Comparison of ENCODE assay signal across 26 mouse cellular contexts in genomic region chr12:52729396-52729795, GRCm38 (mm10). TPM values are rescaled to one million over a fixed set of nuclear protein-coding genes. Genes with fewer than 3 reads are reported as not detected.
DNase-seq lines count a peak whose midpoint lies in the region; ATAC-seq and TF ChIP-seq lines count a peak whose summit lies in the region.
"Had no signal": no experiment of that assay in that cellular context is flagged by ENCODE, and none has a peak within 500 bp of the region (broad histone marks: within the 10 kb centered on the region; RNA-seq: fewer than 3 reads in every experiment).

No protein-coding gene starts in this region.

- no peak overlapping the region for H3K27ac ChIP-seq in liver, postnatal 0 days (ENCODE audit: low read depth)
- H3K27ac ChIP-seq: embryonic facial prominence, embryonic 12.5 days; embryonic facial prominence, embryonic 15.5 days; gastrocnemius, adult 2 months; heart, embryonic 15.5 days; hindbrain, embryonic 14.5 days; hindbrain, postnatal 0 days had no signal

- no peaks in the 10 kb centered on the region for H3K36me3 ChIP-seq in liver, postnatal 0 days (replicated peaks; ENCODE audit: insufficient read depth, low read length)
- H3K36me3 ChIP-seq: embryonic facial prominence, embryonic 12.5 days; embryonic facial prominence, embryonic 15.5 days; heart, embryonic 12.5 days; heart, embryonic 15.5 days had no signal

- 71% methylated on average over 6 of the region's 6 CpGs for WGBS in liver, postnatal 0 days (ENCODE audit: insufficient replicate concordance)

- no peak for ATAC-seq in liver, postnatal 0 days
- ATAC-seq: forebrain, embryonic 14.5 days; forebrain, postnatal 0 days; hindbrain, postnatal 0 days had no signal

- no peak overlapping the region for H3K9ac ChIP-seq in liver, postnatal 0 days (replicated peaks)
- H3K9ac ChIP-seq: embryonic facial prominence, embryonic 12.5 days; embryonic facial prominence, embryonic 15.5 days; forebrain, postnatal 0 days; heart, embryonic 12.5 days; heart, embryonic 15.5 days; hindbrain, embryonic 14.5 days had no signal

- no peak for TF ChIP-seq CTCF in liver, postnatal 0 days (IDR thresholded peaks at IDR 0.05; ENCODE audit: low read depth)

- H3K4me1 ChIP-seq in liver, postnatal 0 days (ENCODE audit: insufficient read depth) = no peaks in the 10 kb centered on the region
- H3K4me1 ChIP-seq: embryonic facial prominence, embryonic 12.5 days; embryonic facial prominence, embryonic 15.5 days; heart, embryonic 12.5 days; heart, embryonic 15.5 days had no signal

- peak; percentile 53 for DNase-seq in thymus, postnatal 0 days (ENCODE audit: low spot score)
- DNase-seq in thymus, postnatal 36 days = no peak
- peak; percentile 22 for DNase-seq in CD4-positive, CD25-positive, alpha-beta regulatory T cell, adult 2 months (ENCODE audit: low read depth, low spot score)
- DNase-seq in CD8-positive naive resting alpha-beta T cell, adult 2 months (ENCODE audit: low read depth in 2 of 2, low spot score in 2 of 2) = peak; percentile 3 to 11
- peak; percentile 73 for DNase-seq in naive thymus-derived CD4-positive, alpha-beta T cell, adult 2 months (ENCODE audit: low read depth)
- no peak for DNase-seq in liver, postnatal 0 days
- no peak for DNase-seq in layer of hippocampus, adult 18-20 months (ENCODE audit: low spot score in 2 of 2)
- DNase-seq: adrenal gland, postnatal 10 days; adrenal gland, postnatal 36 days; cerebellum, adult 11 months; cerebellum, adult 2 months; cerebellum, adult 9-11 months; cerebellum, postnatal 25 days; forebrain, postnatal 0 days; gastrocnemius, adult 2 months; gastrocnemius, postnatal 14 days; heart, adult 18-20 months; heart, postnatal 10 days; heart, postnatal 4 days had no signal

- H3K4me3 ChIP-seq in liver, postnatal 0 days (ENCODE audit: low read depth, low read length) = no peak overlapping the region
- H3K4me3 ChIP-seq: embryonic facial prominence, embryonic 12.5 days; embryonic facial prominence, embryonic 15.5 days; gastrocnemius, adult 2 months; heart, embryonic 12.5 days; heart, embryonic 15.5 days had no signal

- H3K4me2 ChIP-seq in liver, postnatal 0 days (ENCODE audit: low read depth, low read length) = no peak overlapping the region
- H3K4me2 ChIP-seq: embryonic facial prominence, embryonic 12.5 days; embryonic facial prominence, embryonic 15.5 days; heart, embryonic 12.5 days; heart, embryonic 15.5 days; hindbrain, embryonic 14.5 days had no signal

- no peaks in the 10 kb centered on the region for H3K9me3 ChIP-seq in liver, postnatal 0 days (ENCODE audit: low read length)
- H3K9me3 ChIP-seq: embryonic facial prominence, embryonic 12.5 days; embryonic facial prominence, embryonic 15.5 days; heart, embryonic 12.5 days; heart, embryonic 15.5 days had no signal

- no peak for TF ChIP-seq EP300 in liver, postnatal 0 days (IDR thresholded peaks at IDR 0.05; ENCODE audit: low read depth)

- H3K27me3 ChIP-seq in liver, postnatal 0 days (ENCODE audit: insufficient read depth, low read length) = no peaks in the 10 kb centered on the region
- H3K27me3 ChIP-seq: embryonic facial prominence, embryonic 12.5 days; embryonic facial prominence, embryonic 15.5 days; heart, embryonic 12.5 days; heart, embryonic 15.5 days had no signal

RNA-seq across cellular contexts. Expression of gene Akap6, which starts 30.2 kb away (rescaled TPM):
- polyA plus RNA-seq in thymus, postnatal 0 days (2015; fragmentation: Nextera tagmentation; extraction: Ambion mirVana) = 0.40 and 0.53 TPM in 2 replicates
- polyA plus RNA-seq in liver, postnatal 0 days (2015; fragmentation: Nextera tagmentation; extraction: Ambion mirVana) = 0.01 and 0.02 TPM in 2 replicates
- 100 to 1,000 TPM; 130 TPM for total RNA-seq in layer of hippocampus, adult 18-20 months (2021)

Comparison
In these comparisons a context has a peak if more than half of its experiments do, and no peak if none do; other contexts are left out.
1. DNase-seq: peak in thymus, postnatal 0 days (single experiment), CD4-positive, CD25-positive, alpha-beta regulatory T cell, adult 2 months (single experiment), CD8-positive naive resting alpha-beta T cell, adult 2 months (2 of 2) and naive thymus-derived CD4-positive, alpha-beta T cell, adult 2 months (single experiment); none in thymus, postnatal 36 days (0 of 2), liver, postnatal 0 days (single experiment) and layer of hippocampus, adult 18-20 months (0 of 2).